Mouse (Mus musculus): Measurements from ENCODE around the gene Myoz1. TPM values are rescaled to one million over a fixed set of nuclear protein-coding genes. Genes with fewer than 3 reads are reported as not detected.
A peak's percentile ranks its signal among the peaks of the same experiment; 100 is the strongest.

Myoz1 gene
- polyA plus RNA-seq, 1 experiment from 2014 or later: not detected

DNA sequence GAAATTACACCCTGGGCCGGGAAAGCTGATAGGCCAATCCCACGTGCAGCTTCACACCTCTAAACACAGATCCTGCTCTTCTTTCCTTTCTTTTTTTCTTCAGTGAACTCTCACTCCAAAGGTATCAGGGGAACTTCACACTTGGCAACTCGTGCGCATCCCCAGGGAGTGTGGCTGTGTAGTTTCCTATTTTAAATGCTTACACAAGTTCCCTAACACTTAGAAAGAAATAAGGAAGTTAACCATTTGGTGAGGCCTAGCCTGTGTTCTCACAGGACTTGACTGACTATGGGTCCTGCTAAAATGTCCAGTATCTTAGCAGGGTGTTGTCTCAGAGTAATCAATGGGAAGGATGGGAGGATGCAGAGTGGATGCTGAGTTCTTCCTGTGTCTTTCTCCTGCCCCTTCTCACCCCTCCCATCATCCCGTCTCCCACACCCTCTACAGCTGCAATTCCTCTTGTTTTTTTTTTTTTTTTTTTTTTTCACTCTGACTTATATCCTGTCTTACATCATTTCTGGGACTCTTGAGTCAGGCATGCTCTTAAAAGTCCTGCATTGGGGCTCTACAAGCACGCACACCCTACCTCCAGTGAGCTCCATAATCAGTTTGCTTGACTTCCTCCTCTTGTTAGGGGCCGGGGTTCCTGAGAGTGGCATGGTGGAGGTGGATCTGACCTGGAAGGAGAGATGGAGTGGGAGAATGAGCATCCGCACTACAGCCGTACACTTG, 1.5 kb downstream of the Myoz1 start:
- H3K4me1 ChIP-seq (ENCODE audit: control insufficient read depth, insufficient read depth, low read length): no peaks in the 10 kb centered on the region
- no peak overlapping the region for H3K27ac ChIP-seq (replicated peaks; ENCODE audit: low read depth, low read length)
- no peak overlapping the region for H3K9ac ChIP-seq (replicated peaks; ENCODE audit: low read length)
- H3K27me3 ChIP-seq (ENCODE audit: control insufficient read depth, insufficient read depth, low read length): no peaks in the 10 kb centered on the region
- ATAC-seq (ENCODE audit: low FRiP score, low TSS enrichment) (no peak), DNase-seq (no peak)
- 85% methylated on average over 9 of the region's 9 CpGs for WGBS
- H3K4me3 ChIP-seq (replicated peaks; ENCODE audit: low read depth, low read length): no peak overlapping the region
- H3K4me2 ChIP-seq (ENCODE audit: low read length): no peak overlapping the region
- no peaks in the 10 kb centered on the region for H3K36me3 ChIP-seq (ENCODE audit: control insufficient read depth, insufficient read depth, low read length)
- no peaks in the 10 kb centered on the region for H3K9me3 ChIP-seq (ENCODE audit: control insufficient read depth, low read length)

DNA sequence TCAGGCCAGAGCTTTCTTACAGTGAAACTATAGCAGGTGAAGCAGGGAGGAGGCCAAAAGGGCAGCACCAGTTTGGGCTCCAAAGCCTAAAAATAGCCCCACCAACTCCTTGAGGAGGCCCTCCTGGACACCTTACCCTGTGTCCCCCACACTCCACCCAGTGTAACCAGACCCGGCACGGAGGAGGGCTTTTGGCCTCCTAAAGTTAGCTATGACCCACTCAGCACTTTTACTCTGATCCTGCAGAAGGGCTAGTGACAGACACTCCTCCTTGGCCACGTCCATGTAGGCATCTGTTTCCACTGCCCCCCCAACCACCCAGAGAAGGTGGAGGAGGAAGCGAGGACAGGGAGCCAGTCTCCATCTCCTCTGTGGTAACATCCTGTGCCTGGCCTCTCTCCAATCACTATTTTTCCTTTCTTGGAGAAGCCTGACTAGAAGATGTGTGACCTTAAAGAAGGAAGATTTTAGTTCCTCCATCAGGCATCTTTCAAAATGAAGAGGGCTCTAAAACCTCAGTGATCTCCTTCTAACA, 4.6 kb downstream of the Myoz1 start:
- Histone ChIP-seq H3K4me1 (ENCODE audit: control insufficient read depth, insufficient read depth, low read length) (no peaks in the 10 kb centered on the region), H3K27ac (replicated peaks; ENCODE audit: low read depth, low read length) (no peak overlapping the region), H3K4me2 (ENCODE audit: low read length) (no peak overlapping the region), H3K4me3 (replicated peaks; ENCODE audit: low read depth, low read length) (no peak overlapping the region), H3K9ac (replicated peaks; ENCODE audit: low read length) (no peak overlapping the region), H3K27me3 (ENCODE audit: control insufficient read depth, insufficient read depth, low read length) (no peaks in the 10 kb centered on the region), H3K36me3 (ENCODE audit: control insufficient read depth, insufficient read depth, low read length) (no peaks in the 10 kb centered on the region), H3K9me3 (ENCODE audit: control insufficient read depth, low read length) (no peaks in the 10 kb centered on the region)
- ATAC-seq (ENCODE audit: low FRiP score, low TSS enrichment) (no peak), DNase-seq (no peak)
- 70% methylated on average over 4 of the region's 4 CpGs for WGBS

DNA sequence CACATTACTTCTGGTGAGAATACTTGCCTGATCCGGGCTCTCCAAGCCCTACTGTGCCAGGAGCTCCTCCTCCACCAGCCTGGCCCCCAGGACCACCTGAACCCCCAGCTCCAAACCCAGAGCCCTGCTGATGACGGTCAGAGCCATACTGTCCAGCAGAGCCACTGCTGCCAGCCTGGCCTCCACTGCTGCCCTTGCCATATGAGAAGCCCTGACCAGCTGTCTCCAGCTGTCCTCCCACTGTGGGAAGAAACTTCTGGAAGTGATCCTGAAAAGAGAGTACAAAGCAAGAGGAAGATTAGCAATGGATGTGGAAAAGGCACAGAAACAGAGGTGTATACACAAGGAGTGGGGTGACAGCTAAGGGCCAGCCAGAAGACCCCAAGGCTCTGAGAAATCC, 5.3 kb downstream of the Myoz1 start:
- H3K4me1 ChIP-seq (ENCODE audit: control insufficient read depth, insufficient read depth, low read length): no peaks in the 10 kb centered on the region
- no peak overlapping the region for H3K9ac ChIP-seq (replicated peaks; ENCODE audit: low read length)
- no peaks in the 10 kb centered on the region for H3K36me3 ChIP-seq (ENCODE audit: control insufficient read depth, insufficient read depth, low read length)
- H3K9me3 ChIP-seq (ENCODE audit: control insufficient read depth, low read length): no peaks in the 10 kb centered on the region
- WGBS: 84% methylated on average over 2 of the region's 2 CpGs
- H3K27me3 ChIP-seq (ENCODE audit: control insufficient read depth, insufficient read depth, low read length): no peaks in the 10 kb centered on the region
- ATAC-seq (ENCODE audit: low FRiP score, low TSS enrichment) (no peak), DNase-seq (no peak)
- no peak overlapping the region for H3K4me2 ChIP-seq (ENCODE audit: low read length)
- no peak overlapping the region for H3K27ac ChIP-seq (replicated peaks; ENCODE audit: low read depth, low read length)
- no peak overlapping the region for H3K4me3 ChIP-seq (replicated peaks; ENCODE audit: low read depth, low read length)

DNA sequence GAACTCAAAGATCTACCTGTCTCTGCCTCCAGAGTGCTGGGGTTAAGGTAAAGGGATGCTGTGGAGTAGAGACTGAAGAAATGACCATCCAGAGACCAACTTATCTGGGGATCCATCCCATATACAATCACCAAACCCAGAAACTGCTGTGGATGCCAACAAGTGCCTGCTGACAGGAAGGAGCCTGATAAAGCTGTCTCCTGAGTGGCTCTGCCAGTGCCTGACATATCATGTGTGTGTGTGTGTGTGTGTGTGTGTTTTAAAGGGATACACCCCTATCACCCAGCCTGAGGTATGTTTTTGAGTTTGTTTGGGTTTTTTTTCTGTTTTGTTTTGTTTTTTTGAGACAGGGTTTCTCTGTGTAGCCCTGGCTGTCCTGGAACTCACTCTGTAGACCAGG, 10.0 kb downstream of the Myoz1 start:
- Histone ChIP-seq H3K36me3 (ENCODE audit: control insufficient read depth, insufficient read depth, low read length) (no peaks in the 10 kb centered on the region), H3K27ac (replicated peaks; ENCODE audit: low read depth, low read length) (no peak overlapping the region), H3K4me3 (replicated peaks; ENCODE audit: low read depth, low read length) (no peak overlapping the region), H3K4me2 (ENCODE audit: low read length) (no peak overlapping the region), H3K4me1 (ENCODE audit: control insufficient read depth, insufficient read depth, low read length) (peaks cover 5% of the 10 kb centered on the region; the same call in 1 of the 2 replicates), H3K27me3 (ENCODE audit: control insufficient read depth, insufficient read depth, low read length) (no peaks in the 10 kb centered on the region), H3K9me3 (ENCODE audit: control insufficient read depth, low read length) (no peaks in the 10 kb centered on the region), H3K9ac (replicated peaks; ENCODE audit: low read length) (no peak overlapping the region)
- DNase-seq: no peak
- ATAC-seq (ENCODE audit: low FRiP score, low TSS enrichment): no peak

DNA sequence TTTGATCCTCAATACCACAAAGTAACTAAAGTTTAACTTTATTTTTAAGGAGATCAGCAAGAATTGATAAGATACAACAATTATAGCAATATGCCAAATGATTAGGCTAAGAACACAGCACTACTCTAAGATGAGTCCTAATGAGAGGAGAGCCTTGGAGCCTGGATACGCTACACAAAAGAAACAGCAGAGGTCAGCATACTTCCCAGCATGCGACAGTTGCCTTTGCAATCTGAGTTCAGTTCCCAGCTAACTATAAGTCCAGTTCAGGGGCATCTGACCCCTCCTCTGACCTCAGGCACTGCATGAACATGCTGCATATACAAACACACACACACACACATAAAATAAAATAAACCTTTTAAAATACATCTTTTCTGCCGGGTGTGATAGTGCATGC, 10.8 kb downstream of the Myoz1 start:
- no peak overlapping the region for H3K4me3 ChIP-seq (replicated peaks; ENCODE audit: low read depth, low read length)
- no peaks in the 10 kb centered on the region for H3K27me3 ChIP-seq (ENCODE audit: control insufficient read depth, insufficient read depth, low read length)
- DNase-seq: no peak
- no peaks in the 10 kb centered on the region for H3K9me3 ChIP-seq (ENCODE audit: control insufficient read depth, low read length)
- H3K4me1 ChIP-seq (ENCODE audit: control insufficient read depth, insufficient read depth, low read length): peaks cover 5% of the 10 kb centered on the region; the same call in 1 of the 2 replicates
- H3K9ac ChIP-seq (replicated peaks; ENCODE audit: low read length): no peak overlapping the region
- no peak overlapping the region for H3K27ac ChIP-seq (replicated peaks; ENCODE audit: low read depth, low read length)
- ATAC-seq (ENCODE audit: low FRiP score, low TSS enrichment): no peak
- WGBS: 36% methylated on average over 3 of the region's 3 CpGs
- H3K36me3 ChIP-seq (ENCODE audit: control insufficient read depth, insufficient read depth, low read length): no peaks in the 10 kb centered on the region
- no peak overlapping the region for H3K4me2 ChIP-seq (ENCODE audit: low read length)

DNA sequence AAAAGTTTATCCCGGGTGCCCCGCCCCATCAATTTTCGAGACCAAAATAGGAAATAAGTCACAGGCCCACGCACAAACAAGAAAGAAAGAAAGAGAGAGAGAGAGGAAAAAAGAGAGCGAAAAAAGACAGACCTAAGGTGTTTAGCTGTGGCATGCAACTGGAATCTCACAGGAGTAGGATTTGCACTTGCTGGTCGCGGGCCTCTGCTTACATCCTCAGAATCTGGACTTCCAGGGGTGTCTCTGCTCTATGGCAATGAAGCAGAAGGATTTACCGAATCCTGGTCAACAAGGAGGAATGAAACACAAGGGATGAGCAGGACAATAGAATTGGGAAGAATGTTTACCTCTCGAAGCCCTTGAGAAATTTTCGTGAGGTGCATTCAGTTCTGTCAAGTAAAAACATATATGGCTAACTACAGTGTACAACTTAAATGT, 14.9 kb downstream of the Myoz1 start:
- Histone ChIP-seq H3K27me3 (ENCODE audit: control insufficient read depth, insufficient read depth, low read length) (no peaks in the 10 kb centered on the region), H3K4me1 (ENCODE audit: control insufficient read depth, insufficient read depth, low read length) (peaks cover 5% of the 10 kb centered on the region; the same call in 1 of the 2 replicates), H3K27ac (replicated peaks; ENCODE audit: low read depth, low read length) (peak overlapping the region; percentile 93), H3K36me3 (ENCODE audit: control insufficient read depth, insufficient read depth, low read length) (no peaks in the 10 kb centered on the region), H3K9ac (replicated peaks; ENCODE audit: low read length) (peak overlapping the region; percentile 83), H3K4me3 (replicated peaks; ENCODE audit: low read depth, low read length) (peak overlapping the region; percentile 82), H3K4me2 (ENCODE audit: low read length) (peak overlapping the region; percentile 80), H3K9me3 (ENCODE audit: control insufficient read depth, low read length) (no peaks in the 10 kb centered on the region)
- WGBS: 17% methylated on average over 10 of the region's 10 CpGs
- ATAC-seq (ENCODE audit: low FRiP score, low TSS enrichment) (no peak), DNase-seq (peak; percentile 38)

DNA sequence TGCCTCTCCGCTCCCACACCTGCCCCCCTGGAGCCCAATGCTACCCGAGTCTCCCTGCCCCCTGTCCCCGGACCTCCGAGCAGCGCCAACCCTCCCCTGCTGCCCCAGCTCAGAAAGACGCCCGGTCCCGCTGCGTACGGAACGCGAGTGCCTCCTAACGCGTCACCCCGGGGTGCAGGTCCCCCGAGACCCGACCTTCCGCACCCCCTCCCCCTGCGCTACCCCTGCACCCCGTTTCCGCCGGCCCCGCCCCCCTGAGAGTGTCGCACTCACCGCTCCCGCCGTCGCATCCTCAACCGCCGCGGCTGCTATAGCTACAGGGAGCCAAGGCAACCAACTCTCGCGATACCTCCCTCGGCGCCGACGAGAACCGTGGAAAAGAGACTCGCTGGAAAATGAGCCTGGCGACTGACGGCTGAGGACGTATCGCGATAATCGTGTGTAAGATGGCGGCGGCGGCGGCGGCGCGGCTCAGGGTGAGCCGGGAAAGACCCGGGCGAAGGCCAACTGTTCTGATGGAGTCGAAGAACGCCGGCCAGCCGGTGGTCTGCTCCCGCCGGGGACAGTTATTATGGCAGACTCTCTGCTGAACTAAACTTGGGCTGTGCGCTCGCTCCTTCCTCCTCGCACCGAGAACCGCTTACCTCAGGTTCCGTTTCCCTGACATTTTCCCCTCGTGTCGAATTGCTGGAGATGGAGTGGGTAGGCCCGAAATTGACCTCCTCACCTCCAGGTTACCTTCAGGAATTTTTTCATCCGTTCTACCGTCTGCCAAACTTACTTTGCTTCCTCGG, 15.5 kb downstream of the Myoz1 start, which contains the start of gene Usp54:
TSS of gene Usp54 (minus strand) at position 420 of the 794 bp plus-strand sequence.
- H3K36me3 ChIP-seq (ENCODE audit: control insufficient read depth, insufficient read depth, low read length): no peaks in the 10 kb centered on the region
- WGBS: under 1% methylated on average over 73 of the region's 73 CpGs
- peak; percentile 95 for ATAC-seq (ENCODE audit: low FRiP score, low TSS enrichment)

DNA sequence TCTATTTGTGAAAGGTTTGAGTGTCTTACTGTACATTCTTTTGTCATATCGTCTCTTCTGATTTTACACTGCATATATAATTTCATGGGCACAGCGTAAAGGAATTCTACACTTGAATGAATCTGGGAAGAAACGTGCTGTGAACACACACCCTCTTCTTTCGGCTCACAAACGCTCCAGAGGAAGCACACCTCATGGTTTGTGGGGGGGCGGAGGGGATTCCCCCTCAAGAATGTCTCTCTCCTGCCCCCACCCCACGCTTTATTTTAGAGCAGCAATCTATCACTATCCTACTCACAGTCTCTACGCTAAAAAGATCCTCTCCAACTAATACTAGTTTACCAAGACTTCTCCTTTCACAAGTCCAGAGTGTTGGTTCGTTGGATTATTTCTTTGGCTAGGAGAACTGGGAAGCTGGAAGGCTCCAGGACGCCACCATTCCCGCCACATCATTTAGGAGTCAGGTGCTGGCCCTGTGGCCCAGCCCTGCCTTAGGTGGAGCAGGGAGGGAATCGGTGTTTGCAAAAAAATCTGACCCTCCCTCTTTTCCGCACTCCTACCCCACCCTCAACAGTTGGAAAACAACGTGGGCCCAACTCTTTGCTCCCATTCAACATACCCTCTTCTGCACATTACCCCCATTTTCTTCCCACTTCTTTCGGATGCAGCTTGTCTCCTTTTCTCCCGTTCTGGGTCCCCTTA, 16.3 kb downstream of the Myoz1 start:
- peak; percentile 44 for ATAC-seq (ENCODE audit: low FRiP score, low TSS enrichment)
- Histone ChIP-seq H3K4me1 (ENCODE audit: control insufficient read depth, insufficient read depth, low read length) (peaks cover 5% of the 10 kb centered on the region; the same call in 1 of the 2 replicates), H3K27me3 (ENCODE audit: control insufficient read depth, insufficient read depth, low read length) (no peaks in the 10 kb centered on the region), H3K9ac (replicated peaks; ENCODE audit: low read length) (peak overlapping the region; percentile 83), H3K4me3 (replicated peaks; ENCODE audit: low read depth, low read length) (peak overlapping the region; percentile 82), H3K36me3 (ENCODE audit: control insufficient read depth, insufficient read depth, low read length) (no peaks in the 10 kb centered on the region), H3K9me3 (ENCODE audit: control insufficient read depth, low read length) (no peaks in the 10 kb centered on the region), H3K27ac (replicated peaks; ENCODE audit: low read depth, low read length) (peak overlapping the region; percentile 93), H3K4me2 (ENCODE audit: low read length) (peak overlapping the region; percentile 81)
- WGBS: 1% methylated on average over 16 of the region's 16 CpGs
- DNase-seq: peak; percentile 47

More for the DNA sequence above, 15.5 kb downstream of the Myoz1 start, which contains the start of gene Usp54:
- peak; percentile 99 for DNase-seq
- H3K27ac ChIP-seq (replicated peaks; ENCODE audit: low read depth, low read length): peak within 1 kb of the TSS; percentile 93
- H3K4me1 ChIP-seq (ENCODE audit: control insufficient read depth, insufficient read depth, low read length): peaks cover 5% of the 10 kb centered on the region; the same call in 1 of the 2 replicates
- H3K9ac ChIP-seq (replicated peaks; ENCODE audit: low read length): peak within 1 kb of the TSS; percentile 83
- H3K4me3 ChIP-seq (replicated peaks; ENCODE audit: low read depth, low read length): peak within 1 kb of the TSS; percentile 82
- H3K27me3 ChIP-seq (ENCODE audit: control insufficient read depth, insufficient read depth, low read length): no peaks in the 10 kb centered on the region
- peak within 1 kb of the TSS; percentile 81 for H3K4me2 ChIP-seq (ENCODE audit: low read length)
- no peaks in the 10 kb centered on the region for H3K9me3 ChIP-seq (ENCODE audit: control insufficient read depth, low read length)
